Mouse (Mus musculus) hindlimb bud, embryonic 11.5 days (tissue): ENCODE data around the gene Klhl11.

Experiments
- DNase-seq: peaks from one replicate; pipeline ENCODE4 v3.0.0-alpha.2; 2012; ENCODE audit warnings: low read depth, low spot score; ENCODE audit errors: extremely low spot score

The Klhl11 gene

GRCm38 (mm10) chr11:100414021-100414913 is 58.3 kb downstream of the Klhl11 start, which contains the start of gene P3h4:
Gene P3h4 (minus strand): TSS chr11:100414836.
- no peak for DNase-seq

- DNase-seq = no peak
These were observed 59.0 kb downstream of the Klhl11 start for GRCm38 (mm10) chr11:100413541-100413940.
